Mouse (Mus musculus) cerebellum, postnatal 10 days (tissue): ENCODE data around the gene Tekt5.

Experiments
- DNase-seq, 2 experiments: peaks; one replicate each; pipeline ENCODE4 v3.0.0; 2021; ENCODE audit warnings: mixed read lengths in 2 of 2

Gene Tekt5

GRCm38 (mm10) chr16:10335953-10336352 lies 59.3 kb downstream of the Tekt5 start:
- no peak for DNase-seq

- no peak for DNase-seq
Measured at GRCm38 (mm10) chr16:10332732-10333131, 62.6 kb downstream of the Tekt5 start.

- no peak for DNase-seq
Measured at GRCm38 (mm10) chr16:10330586-10331495, 64.4 kb downstream of the Tekt5 start.

GRCm38 (mm10) chr16:10327563-10328333 lies 67.5 kb downstream of the Tekt5 start:
- DNase-seq, result peak; percentile 25 to 46

DNA sequence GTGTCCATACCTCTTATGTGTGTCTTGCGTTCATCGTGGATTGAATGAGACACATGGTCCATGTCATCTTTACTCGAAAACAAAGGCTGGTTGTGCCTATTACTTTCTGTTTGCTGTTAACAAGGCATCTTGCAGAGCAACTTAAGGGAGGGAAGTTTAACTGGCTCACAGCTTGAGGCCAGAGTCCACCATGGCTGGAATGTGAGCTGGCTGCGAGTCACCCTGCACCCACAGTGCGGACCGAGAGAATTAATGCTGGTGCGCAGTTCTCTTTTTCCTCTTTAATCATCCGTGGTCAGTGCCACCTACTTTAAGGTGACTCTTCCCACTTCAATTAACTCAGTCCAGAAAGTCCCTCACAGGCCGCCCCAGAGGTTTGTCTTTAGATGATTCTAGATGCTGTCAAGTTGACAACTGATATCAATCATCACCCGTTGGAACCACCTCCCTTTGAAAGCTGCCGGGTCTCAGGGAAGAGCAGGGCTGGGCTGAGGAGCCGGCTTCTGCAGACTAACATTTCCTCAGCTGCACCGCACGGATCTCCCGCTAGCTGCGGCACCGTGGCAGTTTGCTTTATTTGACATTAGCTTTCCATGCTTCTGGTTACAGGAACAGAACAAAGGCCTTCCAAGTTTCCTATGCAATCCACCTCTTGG lies 75.2 kb downstream of the Tekt5 start:
- DNase-seq, result no peak

- no peak for DNase-seq
Measured at GRCm38 (mm10) chr16:10317197-10317544, 78.1 kb downstream of the Tekt5 start.

GRCm38 (mm10) chr16:10316493-10317196 lies 78.6 kb downstream of the Tekt5 start:
- DNase-seq, result no peak

DNA sequence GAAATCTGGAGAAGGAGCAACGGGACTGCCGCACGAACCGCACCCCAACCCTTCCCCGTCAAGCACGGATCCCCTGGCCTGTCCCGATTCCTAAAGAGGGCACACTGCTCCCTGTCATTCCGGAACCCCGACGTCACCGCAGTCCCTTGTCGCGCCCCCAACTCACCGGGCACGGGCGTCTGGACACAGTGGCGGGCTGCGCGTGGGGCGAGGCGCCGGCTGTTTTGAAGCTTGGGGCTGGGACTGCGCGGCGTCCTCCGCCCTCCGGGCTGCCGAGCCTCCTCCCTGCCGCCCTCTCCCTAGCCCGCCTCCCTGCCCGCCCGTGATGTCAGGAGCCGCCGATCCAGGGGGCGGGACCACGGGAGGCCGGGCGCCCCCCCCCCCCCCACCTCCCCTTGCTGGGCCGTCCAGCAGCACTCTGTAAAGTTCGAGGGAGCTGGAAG lies 81.6 kb downstream of the Tekt5 start, which contains the start of gene Emp2:
Emp2 (minus strand) TSS at position 323 of the 443 bp plus-strand sequence.
- peak; percentile 29 to 42 for DNase-seq

DNA sequence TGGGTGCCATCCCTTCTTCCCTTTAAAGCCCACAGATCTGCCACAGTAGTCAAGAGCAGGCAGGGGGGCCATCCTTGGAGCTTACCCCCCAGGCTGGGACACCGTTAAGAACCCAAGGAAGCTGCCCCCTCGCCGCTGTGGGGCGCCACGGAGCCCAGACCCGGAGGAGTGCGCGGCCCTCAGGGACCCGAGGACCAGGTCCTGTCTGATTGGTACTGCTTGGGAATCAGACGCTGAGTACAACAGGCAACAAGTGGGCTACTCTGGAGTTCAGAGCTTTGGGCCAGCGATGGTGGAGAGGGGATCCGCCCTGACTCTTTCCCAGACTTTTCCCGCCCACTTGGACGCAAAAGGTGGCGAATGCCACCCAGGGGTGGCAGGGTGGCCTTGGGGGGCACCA lies 82.1 kb downstream of the Tekt5 start:
- DNase-seq, result peak; percentile 16 to 32

DNA sequence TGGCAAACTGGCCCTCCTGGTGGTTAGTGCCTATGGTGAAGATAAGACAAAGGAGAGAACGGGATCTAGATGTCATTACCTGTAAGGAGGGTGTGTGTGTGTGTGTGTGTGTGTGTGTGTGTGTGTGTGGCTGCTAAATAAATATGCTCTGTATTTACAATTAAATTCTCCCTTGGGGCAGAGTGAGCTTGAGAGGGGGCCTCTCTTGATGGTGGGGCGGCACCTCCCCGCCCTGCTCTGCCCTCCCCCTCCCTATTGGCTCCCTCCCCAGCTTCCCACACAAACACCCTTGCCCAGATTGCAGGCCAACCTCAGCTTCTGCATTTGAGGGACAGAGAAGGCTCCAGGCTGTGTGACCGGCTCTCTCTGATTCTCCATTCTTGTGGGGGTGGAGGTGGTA lies 83.3 kb downstream of the Tekt5 start:
- DNase-seq, result no peak

DNA sequence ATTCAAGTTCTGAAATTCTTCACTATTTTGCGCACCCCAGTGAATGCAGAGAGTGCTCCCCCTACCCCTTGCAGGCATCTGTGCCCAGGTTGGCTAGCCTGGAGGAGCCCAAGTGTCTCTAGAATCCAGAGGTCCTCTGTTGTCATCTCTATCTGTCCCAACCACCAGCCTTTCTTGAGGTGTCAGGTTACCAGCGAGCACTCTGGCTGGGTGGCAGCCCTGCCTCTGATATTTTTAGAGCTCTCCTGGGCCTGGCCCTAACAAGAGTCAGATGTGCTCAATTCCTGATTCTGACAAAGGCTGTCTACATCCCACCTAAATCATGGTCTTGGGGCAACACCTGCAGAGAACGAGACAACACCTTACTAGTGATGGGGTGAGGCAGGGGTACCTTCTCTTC lies 84.2 kb downstream of the Tekt5 start:
- DNase-seq, result no peak

GRCm38 (mm10) chr16:10310507-10310906 lies 84.8 kb downstream of the Tekt5 start:
- no peak for DNase-seq
